Mouse (Mus musculus) lung, embryonic 15.5 days (tissue): ENCODE data around the gene Spata5. TPM values are rescaled to one million over a fixed set of nuclear protein-coding genes. Genes with fewer than 3 reads are reported as not detected.
A peak's percentile ranks its signal among the peaks of the same experiment; 100 is the strongest.
"Not testable (repeated sequence)": the region's sequence is repeated elsewhere in the genome, so short reads cannot be mapped to it uniquely, and the experiment has no call there.

ENCODE experiments used
- ATAC-seq: fragments of 200-750 bp; cut with Nextera tagmentation; 2 replicates; pipeline ENCODE4 v1.8.0; 2017; ENCODE audit warnings: moderate number of reproducible peaks, borderline replicate concordance; ENCODE audit not compliant: low FRiP score, low TSS enrichment; ENCODE audit errors: extremely low read depth
- H3K27ac ChIP-seq: fragments of 300-500 bp; sonication (generic); 2 replicates; pipeline ENCODE4 v1.5.1; 2015; ENCODE audit warnings: moderate library complexity, mild to moderate bottlenecking, inconsistent platforms
- H3K27me3 ChIP-seq: fragments of 300-500 bp; sonication (generic); 2 replicates; pipeline ENCODE4 v1.6.1; 2015; ENCODE audit warnings: inconsistent platforms
- H3K36me3 ChIP-seq: fragments of 300-500 bp; sonication (generic); 2 replicates; pipeline ENCODE4 v1.6.1; 2015; ENCODE audit warnings: inconsistent platforms
- H3K4me1 ChIP-seq: fragments of 300-500 bp; sonication (generic); 2 replicates; pipeline ENCODE4 v1.6.1; 2015; ENCODE audit warnings: inconsistent platforms
- H3K4me2 ChIP-seq: fragments of 300-500 bp; sonication (generic); 2 replicates; pipeline ENCODE4 v1.6.1; 2015; ENCODE audit warnings: inconsistent platforms, mild to moderate bottlenecking, moderate library complexity
- H3K4me3 ChIP-seq: fragments of 300-500 bp; sonication (generic); 2 replicates; pipeline ENCODE4 v1.5.1; 2015; ENCODE audit warnings: mild to moderate bottlenecking, inconsistent platforms
- H3K9ac ChIP-seq: fragments of 300-500 bp; sonication (generic); 2 replicates; pipeline ENCODE4 v1.6.1; 2015; ENCODE audit warnings: inconsistent platforms
- H3K9me3 ChIP-seq: fragments of 300-500 bp; sonication (generic); 2 replicates; pipeline ENCODE4 v1.6.1; 2016; ENCODE audit warnings: inconsistent platforms
- WGBS: fragments of 180-500 bp; shearing (Covaris S2); methylation state at CpG from one replicate; pipeline ENCODE4 v1.1.7; 2015; 5-methylcytosine and 5-hydroxymethylcytosine counted together
- polyA plus RNA-seq: library from polyadenylated mRNA; unstranded; fragments of >200 nt; fragmentation: Nextera tagmentation; extraction: Ambion mirVana; gene quantifications from 2 replicates; pipeline ENCODE4 v1.2.1, GENCODE M21; 2015

The Spata5 gene
- polyA plus RNA-seq, 1 experiment from 2014 or later = 31.5 TPM

DNA sequence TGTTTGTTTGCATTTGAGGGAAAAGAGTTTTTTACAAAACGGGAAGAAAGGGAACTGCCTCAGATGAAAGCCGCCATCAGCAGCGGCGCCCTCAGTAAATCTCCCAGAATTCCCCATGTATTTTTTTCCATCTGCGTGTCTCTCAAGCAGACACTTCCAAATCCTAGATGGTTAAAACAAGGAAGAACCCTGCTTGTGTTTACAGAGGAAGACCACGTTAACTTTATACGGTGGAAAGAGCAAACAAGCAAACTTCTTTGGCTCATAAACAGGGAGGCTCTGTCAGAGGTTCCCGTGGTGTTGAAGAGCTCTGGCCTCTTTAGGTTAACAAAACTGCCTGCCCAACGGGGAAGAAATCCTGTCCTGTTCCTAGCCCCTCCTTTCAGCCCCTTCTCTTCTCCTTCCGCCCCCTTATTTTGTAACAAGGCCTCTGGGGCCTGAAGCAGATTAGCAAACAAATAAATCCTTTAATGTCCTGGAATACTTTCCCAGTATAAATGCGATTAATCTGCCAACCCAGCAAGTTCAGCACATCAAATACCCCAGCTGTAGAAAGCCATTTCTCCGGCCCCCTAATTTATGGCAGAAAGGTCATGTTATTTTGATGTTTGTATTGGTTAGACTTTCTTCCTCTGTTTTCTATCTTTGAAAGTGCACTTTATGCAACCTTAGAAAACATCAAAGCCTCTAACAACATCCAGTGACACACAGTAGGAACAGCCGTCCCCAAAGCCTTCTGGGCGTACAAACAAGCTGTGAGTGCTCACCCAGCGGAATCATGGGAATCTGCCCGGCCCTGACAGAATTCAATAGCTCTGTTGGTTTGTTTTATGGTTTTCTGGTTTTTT is 167.3 kb downstream of the Spata5 start:
- H3K9ac ChIP-seq = no peak overlapping the region
- H3K9me3 ChIP-seq = no peaks in the 10 kb centered on the region
- H3K27me3 ChIP-seq = no peaks in the 10 kb centered on the region
- H3K4me3 ChIP-seq = no peak overlapping the region
- ATAC-seq = no peak
- peak overlapping the region; percentile 48 for H3K27ac ChIP-seq
- WGBS = 33% methylated on average over 16 of the region's 16 CpGs
- H3K4me1 ChIP-seq = peaks cover 13% of the 10 kb centered on the region
- no peaks in the 10 kb centered on the region for H3K36me3 ChIP-seq
- peak overlapping the region; percentile 45 for H3K4me2 ChIP-seq

DNA sequence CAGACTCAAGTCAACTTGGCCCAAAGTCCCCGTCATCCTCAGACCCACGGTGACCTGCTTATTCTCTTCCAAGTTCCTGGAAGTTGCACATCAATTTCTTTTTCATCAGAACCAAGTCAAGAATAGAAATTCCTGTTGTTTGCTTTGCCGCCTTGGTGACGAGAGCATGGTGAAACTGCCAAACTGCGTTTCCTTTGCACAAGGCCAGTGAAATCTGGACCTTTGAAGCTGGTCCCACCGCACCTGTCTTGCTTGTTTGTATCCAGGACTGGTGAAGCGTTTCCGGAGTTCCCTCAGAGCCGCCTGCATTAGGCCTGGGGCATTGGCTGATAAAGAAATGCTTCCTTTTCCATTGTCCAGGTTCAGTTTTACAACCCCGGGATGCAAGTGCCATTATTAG is 176.0 kb downstream of the Spata5 start:
- H3K4me2 ChIP-seq = no peak overlapping the region
- H3K4me1 ChIP-seq = peaks cover 7% of the 10 kb centered on the region; the same call in 1 of the 2 replicates
- no peaks in the 10 kb centered on the region for H3K27me3 ChIP-seq
- no peak overlapping the region for H3K27ac ChIP-seq
- H3K9ac ChIP-seq = no peak overlapping the region
- WGBS = 62% methylated on average over 10 of the region's 10 CpGs
- no peak for ATAC-seq
- no peak overlapping the region for H3K4me3 ChIP-seq
- H3K9me3 ChIP-seq = no peaks in the 10 kb centered on the region
- no peaks in the 10 kb centered on the region for H3K36me3 ChIP-seq

DNA sequence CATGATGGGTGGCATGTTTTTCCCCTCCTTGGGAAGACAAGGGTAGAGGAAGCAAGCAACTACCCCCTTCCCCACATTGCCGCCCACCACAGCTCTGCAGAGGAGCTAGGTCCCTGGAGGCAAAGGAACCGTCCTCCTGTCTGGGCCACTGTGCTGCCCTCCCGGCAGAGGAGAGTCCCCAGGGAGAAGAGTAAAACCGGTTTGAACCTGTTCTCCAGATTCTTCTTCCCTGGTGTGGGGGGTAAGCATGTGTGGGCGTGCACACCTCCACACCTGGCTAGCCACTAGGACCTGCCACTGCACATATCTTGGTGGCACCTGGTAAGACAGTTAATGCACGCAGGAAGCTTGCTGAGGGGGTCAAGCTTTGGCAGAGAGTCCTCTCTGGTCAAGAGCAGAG is 176.8 kb downstream of the Spata5 start:
- H3K36me3 ChIP-seq = no peaks in the 10 kb centered on the region
- H3K9me3 ChIP-seq = no peaks in the 10 kb centered on the region
- H3K27ac ChIP-seq = no peak overlapping the region
- no peak overlapping the region for H3K4me2 ChIP-seq
- no peak overlapping the region for H3K4me3 ChIP-seq
- no peaks in the 10 kb centered on the region for H3K27me3 ChIP-seq
- ATAC-seq = no peak
- H3K4me1 ChIP-seq = peaks cover 7% of the 10 kb centered on the region; the same call in 1 of the 2 replicates
- 51% methylated on average over 6 of the region's 6 CpGs for WGBS
- no peak overlapping the region for H3K9ac ChIP-seq

- Histone ChIP-seq H3K36me3 (no peaks in the 10 kb centered on the region), H3K27me3 (no peaks in the 10 kb centered on the region), H3K4me3 (no peak overlapping the region), H3K9ac (no peak overlapping the region), H3K9me3 (no peaks in the 10 kb centered on the region), H3K27ac (no peak overlapping the region), H3K4me2 (no peak overlapping the region), H3K4me1 (peaks cover 7% of the 10 kb centered on the region; the same call in 1 of the 2 replicates)
- no peak for ATAC-seq
- 52% methylated on average over 5 of the region's 5 CpGs for WGBS
Measured at GRCm38 (mm10) chr3:37597200-37597599, 177.5 kb downstream of the Spata5 start.

GRCm38 (mm10) chr3:37599641-37600040 is 179.9 kb downstream of the Spata5 start:
- H3K27ac ChIP-seq, H3K4me3 ChIP-seq, H3K9me3 ChIP-seq, H3K4me2 ChIP-seq, H3K9ac ChIP-seq, H3K36me3 ChIP-seq, H3K27me3 ChIP-seq, H3K4me1 ChIP-seq, ATAC-seq: not testable (repeated sequence)
- WGBS = 89% methylated on average over 14 of the region's 14 CpGs

- Histone ChIP-seq H3K4me2 (no peak overlapping the region), H3K27ac (no peak overlapping the region), H3K36me3 (no peaks in the 10 kb centered on the region), H3K9ac (no peak overlapping the region), H3K4me3 (no peak overlapping the region), H3K9me3 (no peaks in the 10 kb centered on the region), H3K4me1 (no peaks in the 10 kb centered on the region), H3K27me3 (no peaks in the 10 kb centered on the region)
- no peak for ATAC-seq
- WGBS = 96% methylated on average over 9 of the region's 9 CpGs
Measured at GRCm38 (mm10) chr3:37602356-37602755, 182.7 kb downstream of the Spata5 start.

DNA sequence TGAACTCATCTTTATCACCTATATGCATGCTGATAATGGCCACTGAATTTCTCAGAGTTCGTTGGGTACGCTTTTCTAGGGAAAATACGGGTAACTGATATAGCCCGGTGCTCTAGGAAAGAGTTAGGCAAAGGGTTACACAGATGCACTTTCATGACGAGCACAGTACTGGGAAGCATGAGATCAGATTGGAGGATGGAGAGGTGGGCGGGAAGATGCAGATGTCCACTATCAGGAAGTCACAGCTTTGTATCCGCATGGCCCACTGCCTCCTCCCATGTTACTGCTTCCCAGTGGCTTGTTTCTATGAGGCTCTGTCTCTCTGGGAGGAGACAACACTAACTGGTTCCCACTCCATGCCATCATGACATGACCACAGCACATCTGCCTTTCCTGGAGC is 183.2 kb downstream of the Spata5 start:
- no peak overlapping the region for H3K4me2 ChIP-seq
- 77% methylated on average over 7 of the region's 7 CpGs for WGBS
- ATAC-seq = no peak

GRCm38 (mm10) chr3:37603541-37603940 is 183.8 kb downstream of the Spata5 start:
- H3K4me2 ChIP-seq = no peak overlapping the region
- no peaks in the 10 kb centered on the region for H3K27me3 ChIP-seq
- no peaks in the 10 kb centered on the region for H3K36me3 ChIP-seq
- H3K27ac ChIP-seq = no peak overlapping the region
- ATAC-seq = no peak
- H3K9ac ChIP-seq = no peak overlapping the region
- H3K9me3 ChIP-seq = no peaks in the 10 kb centered on the region
- 67% methylated on average over 3 of the region's 3 CpGs for WGBS
- H3K4me1 ChIP-seq = no peaks in the 10 kb centered on the region
- H3K4me3 ChIP-seq = no peak overlapping the region

More for the DNA sequence above, 183.2 kb downstream of the Spata5 start:
- Histone ChIP-seq H3K36me3 (no peaks in the 10 kb centered on the region), H3K27ac (no peak overlapping the region), H3K4me1 (no peaks in the 10 kb centered on the region), H3K9me3 (no peaks in the 10 kb centered on the region), H3K9ac (no peak overlapping the region), H3K27me3 (no peaks in the 10 kb centered on the region), H3K4me3 (no peak overlapping the region)

- Histone ChIP-seq H3K4me1 (no peaks in the 10 kb centered on the region), H3K4me3 (no peak overlapping the region), H3K9me3 (no peaks in the 10 kb centered on the region), H3K27me3 (no peaks in the 10 kb centered on the region), H3K27ac (no peak overlapping the region), H3K36me3 (no peaks in the 10 kb centered on the region), H3K4me2 (no peak overlapping the region), H3K9ac (no peak overlapping the region)
- 47% methylated on average over 13 of the region's 13 CpGs for WGBS
- ATAC-seq = no peak
Measured at GRCm38 (mm10) chr3:37604976-37605875, 185.5 kb downstream of the Spata5 start.

DNA sequence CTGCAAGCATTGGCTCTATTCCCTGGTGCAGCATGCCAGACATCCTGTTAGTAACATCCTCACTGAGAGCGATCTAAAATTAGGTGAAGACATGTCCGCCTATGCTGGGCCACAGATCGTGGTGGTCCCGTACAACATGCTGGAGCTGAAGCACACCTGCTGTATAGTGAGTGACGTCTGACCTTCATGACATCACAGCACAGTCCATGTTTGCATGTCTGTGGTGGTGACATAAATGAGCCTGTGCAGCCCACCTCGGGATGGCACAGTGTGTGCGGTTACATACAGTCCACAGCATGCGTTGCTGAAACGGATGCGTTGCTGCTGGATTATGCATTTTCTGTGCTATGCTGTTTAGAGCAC is 186.2 kb downstream of the Spata5 start:
- H3K27ac ChIP-seq = no peak overlapping the region
- no peaks in the 10 kb centered on the region for H3K9me3 ChIP-seq
- no peak for ATAC-seq
- no peaks in the 10 kb centered on the region for H3K36me3 ChIP-seq
- H3K27me3 ChIP-seq = no peaks in the 10 kb centered on the region
- H3K4me3 ChIP-seq = no peak overlapping the region
- no peak overlapping the region for H3K9ac ChIP-seq
- no peaks in the 10 kb centered on the region for H3K4me1 ChIP-seq
- H3K4me2 ChIP-seq = no peak overlapping the region
- 67% methylated on average over 10 of the region's 10 CpGs for WGBS

DNA sequence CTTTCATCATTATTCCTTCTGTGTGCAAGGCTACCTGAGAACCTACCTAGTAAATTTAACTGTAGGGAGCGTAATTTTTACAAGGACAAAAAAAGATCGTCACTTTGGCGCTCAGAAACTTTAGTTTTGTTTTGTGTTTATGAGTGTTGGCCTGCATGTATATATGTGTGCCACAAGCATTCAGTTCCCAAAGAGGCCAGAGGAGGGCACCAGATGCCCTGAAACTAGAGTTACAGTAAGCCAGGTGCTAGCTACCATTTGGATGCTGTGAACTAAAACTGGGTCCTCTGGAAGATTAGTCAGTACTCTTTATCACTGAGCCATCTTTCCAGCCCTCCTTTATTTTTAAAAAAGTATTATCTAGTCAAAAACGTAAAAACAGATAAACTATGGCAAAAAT is 189.2 kb downstream of the Spata5 start:
- no peak overlapping the region for H3K4me3 ChIP-seq
- H3K4me2 ChIP-seq = no peak overlapping the region
- H3K9ac ChIP-seq = no peak overlapping the region
- H3K27ac ChIP-seq = no peak overlapping the region
- H3K36me3 ChIP-seq = no peaks in the 10 kb centered on the region
- H3K9me3 ChIP-seq = no peaks in the 10 kb centered on the region
- WGBS = 87% methylated on average over 4 of the region's 4 CpGs
- H3K4me1 ChIP-seq = no peaks in the 10 kb centered on the region
- ATAC-seq = no peak
- no peaks in the 10 kb centered on the region for H3K27me3 ChIP-seq

DNA sequence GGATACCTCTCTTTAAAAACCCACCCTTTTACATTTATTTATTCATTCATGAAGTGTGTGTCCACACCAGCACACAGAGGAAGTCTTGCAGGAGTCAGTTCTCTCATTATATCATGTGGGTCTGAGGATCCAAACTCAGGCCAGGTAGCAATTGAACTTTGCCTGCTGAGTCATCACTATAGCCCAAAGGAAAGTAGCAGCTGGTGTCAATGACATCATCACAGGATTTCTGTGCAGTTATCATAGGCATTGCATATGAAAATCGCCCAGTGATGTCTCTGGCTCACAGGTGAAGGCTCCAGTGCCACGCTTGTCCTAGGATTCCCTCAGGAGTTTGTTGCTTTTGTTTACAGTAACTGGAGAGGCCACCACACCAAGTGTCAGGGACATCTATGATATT is 191.0 kb downstream of the Spata5 start:
- Histone ChIP-seq H3K9ac (no peak overlapping the region), H3K27ac (no peak overlapping the region), H3K4me2 (no peak overlapping the region), H3K27me3 (no peaks in the 10 kb centered on the region), H3K36me3 (no peaks in the 10 kb centered on the region), H3K9me3 (no peaks in the 10 kb centered on the region), H3K4me1 (no peaks in the 10 kb centered on the region), H3K4me3 (no peak overlapping the region)
- 83% methylated on average over 2 of the region's 2 CpGs for WGBS
- ATAC-seq = no peak
